Mouse (Mus musculus) WW6 (cell line): ENCODE measurements around the gene Vinac1.
"Not testable (repeated sequence)": the region's sequence is repeated elsewhere in the genome, so short reads cannot be mapped to it uniquely, and the experiment has no call there.

Source experiments
- DNase-seq: peaks from one replicate; pipeline ENCODE4 v3.0.0-alpha.2; 2013; ENCODE audit warnings: low read depth, low spot score

The Vinac1 gene

DNA sequence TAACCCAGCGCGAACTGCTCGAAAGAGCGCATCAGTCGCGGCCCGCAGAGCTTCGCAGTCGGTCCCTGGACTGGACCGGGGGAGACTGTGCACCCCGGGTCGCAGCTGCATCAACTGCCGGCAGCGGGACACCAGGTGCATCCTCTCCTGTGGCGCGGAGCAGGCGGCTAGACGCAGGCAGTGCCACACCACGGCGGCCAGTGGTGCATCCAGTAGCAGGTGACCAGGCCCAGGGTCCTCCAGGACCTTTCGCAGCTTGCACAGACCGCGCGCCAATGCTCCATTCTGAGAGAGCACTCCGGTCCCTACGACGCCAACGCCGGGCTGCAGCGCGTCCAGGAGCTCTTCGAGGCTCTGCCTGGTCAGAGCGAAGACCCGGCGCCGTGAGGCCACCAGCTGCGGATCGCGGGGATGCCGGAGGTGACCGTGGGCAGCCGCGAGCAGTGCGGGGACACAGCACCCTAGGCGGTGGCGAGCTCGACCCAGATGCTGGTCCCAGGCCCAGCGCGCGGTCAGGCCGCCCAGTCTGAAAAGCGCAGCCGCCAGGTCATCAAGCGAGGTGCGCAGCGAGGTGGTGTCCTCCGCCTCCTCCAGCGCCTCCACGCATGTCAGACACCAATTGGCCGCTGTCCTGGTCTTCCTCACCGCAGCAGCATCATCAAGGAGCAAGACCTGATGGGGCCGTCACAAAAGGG lies 8.9 kb downstream of the Vinac1 start:
- no peak for DNase-seq

GRCm38 (mm10) chr2:129038426-129038936 lies 9.5 kb downstream of the Vinac1 start:
- DNase-seq = no peak

- DNase-seq = no peak
These were observed 12.6 kb downstream of the Vinac1 start for GRCm38 (mm10) chr2:129035381-129035780.

- no peak for DNase-seq
These were observed 23.2 kb downstream of the Vinac1 start for GRCm38 (mm10) chr2:129024820-129025219.

DNA sequence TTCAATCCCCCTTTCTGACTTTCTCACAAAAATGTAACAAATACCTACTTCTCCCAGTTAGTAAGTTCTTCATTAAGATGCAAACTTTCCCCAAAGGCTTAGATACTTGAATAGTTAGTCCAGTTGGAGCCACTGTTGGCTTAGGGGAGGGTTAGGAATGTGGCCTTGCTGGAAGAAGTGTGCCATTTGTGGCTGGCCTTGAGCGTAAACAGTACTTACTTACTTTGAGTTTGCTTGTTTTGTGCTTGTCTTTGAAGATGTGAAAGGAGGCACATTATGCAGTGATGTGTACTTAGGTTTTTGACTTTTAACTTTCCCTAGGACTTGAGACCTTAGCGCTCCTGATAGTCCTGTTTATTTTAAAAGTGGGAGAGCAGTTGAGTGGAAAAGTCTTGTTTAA lies 27.9 kb downstream of the Vinac1 start:
- DNase-seq = no peak

DNA sequence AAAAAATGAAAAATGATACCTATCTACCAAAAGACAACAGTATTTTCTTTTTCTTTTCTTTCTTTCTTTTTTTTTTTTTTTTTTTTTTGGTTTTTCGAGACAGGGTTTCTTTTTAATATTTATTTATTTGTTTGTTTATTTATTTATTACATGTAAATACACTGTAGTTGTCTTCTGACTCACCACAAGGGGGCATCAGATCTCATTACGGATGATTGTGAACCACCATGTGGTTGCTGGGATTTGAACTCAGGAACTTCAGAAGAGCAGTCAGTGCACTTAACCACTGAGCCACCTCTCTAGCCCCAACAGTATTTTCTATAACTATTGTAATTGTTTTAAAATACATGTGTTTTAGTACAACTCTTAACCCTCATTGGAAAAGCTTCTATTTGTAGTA lies 39.1 kb downstream of the Vinac1 start:
- DNase-seq = not testable (repeated sequence)

DNA sequence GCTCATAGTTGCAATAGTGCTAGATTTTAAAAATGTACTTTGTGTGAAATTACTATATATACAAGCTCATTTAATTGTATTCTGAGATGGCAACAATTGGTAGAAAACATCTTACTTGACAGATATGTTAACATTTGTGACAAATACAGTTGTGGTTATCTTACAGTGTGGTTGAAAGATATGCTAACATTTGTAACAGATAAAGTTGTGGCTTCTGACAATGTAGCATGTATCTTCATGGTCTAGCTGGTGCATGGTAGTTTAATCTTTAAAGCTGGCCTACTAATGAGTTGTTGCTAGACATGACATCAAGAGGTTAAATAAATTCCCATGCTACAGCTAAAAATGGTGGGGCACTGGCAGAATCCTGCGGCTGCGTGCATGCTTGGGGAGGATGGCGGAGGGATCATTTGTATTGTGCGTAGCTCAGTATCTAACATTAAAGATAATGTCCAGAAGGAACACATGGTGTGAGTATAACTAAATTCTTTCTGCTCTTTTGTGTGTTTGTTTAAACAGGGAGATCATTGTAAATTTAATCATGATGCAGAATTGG lies 41.7 kb downstream of the Vinac1 start:
- no peak for DNase-seq

GRCm38 (mm10) chr2:129004872-129005271 lies 43.1 kb downstream of the Vinac1 start:
- no peak for DNase-seq

- no peak for DNase-seq
These were observed 63.2 kb downstream of the Vinac1 start for GRCm38 (mm10) chr2:128984746-128985145.

DNA sequence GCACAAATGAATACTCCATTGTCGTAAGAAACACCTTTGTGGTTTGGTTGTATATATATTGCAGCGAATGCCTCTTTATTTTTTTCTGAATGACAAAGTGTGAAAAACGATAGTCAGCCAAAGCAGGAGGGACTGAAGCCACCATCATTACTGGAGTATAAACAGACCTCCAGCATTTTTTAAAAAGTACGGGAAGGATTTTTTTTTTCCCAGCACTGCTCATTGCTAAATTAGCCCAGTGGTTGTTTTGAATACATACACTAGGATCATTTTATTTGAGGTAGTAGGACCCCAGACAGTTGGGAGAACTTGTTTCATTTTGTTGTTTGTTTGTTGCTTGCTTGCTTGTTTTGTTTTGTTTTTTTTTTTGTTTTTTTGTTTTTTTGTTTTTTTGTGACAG lies 72.4 kb downstream of the Vinac1 start:
- no peak for DNase-seq
